Mouse (Mus musculus) liver, adult 2 months (tissue): Measurements from ENCODE around the gene Ndufb7.

ENCODE experiments used
- CTCF ChIP-seq: fragments of 200-500 bp; IDR thresholded peaks from 2 replicates; pipeline ENCODE4 v1.5.1; 2011; ENCODE audit warnings: low read depth, low read length, control low read depth
- POLR2A ChIP-seq: fragments of 200-500 bp; IDR thresholded peaks from 2 replicates; pipeline ENCODE4 v1.6.1; 2011; ENCODE audit warnings: low read length, control low read depth; ENCODE audit not compliant: insufficient read depth; ENCODE audit errors: extremely low read depth

DNA sequence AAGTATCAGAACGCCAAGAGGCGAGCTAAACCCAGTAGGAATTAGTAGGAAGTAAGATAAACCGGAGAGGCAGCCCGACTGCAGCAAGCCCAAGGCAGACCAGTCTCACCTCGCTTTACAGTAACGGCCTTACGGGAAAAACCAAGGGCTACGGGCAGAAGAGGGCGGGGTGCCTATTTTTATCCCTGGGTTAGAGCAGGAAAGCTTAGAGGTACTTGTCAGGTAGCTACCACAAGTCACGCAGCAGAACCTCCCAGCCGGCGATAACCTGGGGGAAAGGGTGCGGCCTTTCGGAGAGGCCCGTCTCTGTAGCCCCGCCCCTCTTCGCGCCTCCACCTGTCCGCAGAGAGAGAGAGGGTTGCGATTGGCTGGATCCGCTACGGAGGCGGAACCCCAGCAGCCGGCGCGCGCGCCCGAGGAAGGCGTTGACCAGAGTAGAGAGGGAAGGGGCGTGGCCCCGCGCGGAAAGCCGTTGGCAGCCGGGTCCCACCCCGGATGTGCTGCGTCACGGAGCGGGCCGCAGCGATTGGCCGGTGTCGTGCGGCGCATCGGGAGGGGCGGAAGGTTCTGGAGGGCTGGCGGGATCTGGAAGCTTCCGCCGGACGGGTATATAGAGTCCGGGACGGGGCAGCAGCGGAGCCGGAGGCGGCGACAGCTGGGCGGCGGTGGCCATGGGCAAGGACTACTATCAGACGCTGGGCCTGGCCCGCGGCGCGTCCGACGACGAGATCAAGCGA is 41.4 kb downstream of the Ndufb7 start, which contains the start of the genes Tecr and Dnajb1:
- TF ChIP-seq POLR2A (peak; percentile 98), CTCF (no peak)
